Mouse (Mus musculus) naive thymus-derived CD4-positive, alpha-beta T cell, adult 2 months (primary cell): ENCODE measurements at regions not wholly inside any gene's neighbourhood (a gene's known extent, or its start where the extent isn't known, plus 50 kb on each side); places are given as distances from the start of the nearest gene placed in this dataset.

Experiments used
- DNase-seq: peaks from one replicate; pipeline ENCODE4 v3.0.0-alpha.2; 2011; ENCODE audit warnings: low read depth

DNA sequence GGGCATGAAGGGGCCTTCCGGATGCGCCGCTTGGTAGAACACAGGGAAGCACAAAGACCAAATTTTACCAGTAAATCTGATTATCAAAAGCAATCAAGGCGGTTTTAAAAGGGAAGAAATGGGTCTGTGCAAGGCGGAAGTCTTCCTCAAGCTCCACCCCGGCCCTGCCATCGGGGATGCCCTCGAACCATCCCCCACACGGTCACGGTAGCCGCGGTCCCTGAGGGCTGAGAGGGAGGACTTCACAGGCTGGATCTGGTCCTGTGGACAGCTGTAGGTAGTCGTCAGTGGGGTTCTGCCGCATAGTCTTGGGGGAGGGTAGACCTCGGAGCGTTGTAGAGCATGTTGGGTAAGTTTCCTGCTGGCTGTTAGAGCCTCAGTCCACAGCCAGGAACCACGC, 104.9 kb downstream of the Tpra1 start:
- no peak for DNase-seq

DNA sequence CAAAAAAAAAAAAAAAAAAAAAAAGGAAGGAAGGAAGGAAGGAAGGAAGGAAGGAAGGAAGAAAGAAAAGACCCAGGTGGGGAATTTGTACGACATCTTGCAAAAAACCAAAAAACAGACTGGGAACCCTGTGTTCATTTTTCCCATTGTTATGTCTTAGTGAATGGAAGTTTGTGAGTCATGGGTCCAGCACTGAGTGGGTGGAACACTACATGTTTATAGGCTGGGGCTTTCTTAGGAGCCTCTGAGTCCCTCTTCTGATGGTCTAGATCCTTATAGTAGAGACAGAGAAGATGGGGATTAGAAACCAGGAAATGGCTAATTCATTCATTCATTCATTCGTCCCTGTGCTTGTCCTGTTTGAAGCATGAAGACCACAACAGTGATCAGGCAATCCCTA, 105.5 kb downstream of the Tpra1 start:
- no peak for DNase-seq

- no peak for DNase-seq
Measured at GRCm38 (mm10) chr6:89008614-89009171, 106.6 kb downstream of the Tpra1 start.

- DNase-seq, result no peak
Measured at GRCm38 (mm10) chr6:89012998-89013689, 111.1 kb downstream of the Tpra1 start.

- DNase-seq, result no peak
Measured at GRCm38 (mm10) chr6:89013690-89014061, 111.6 kb downstream of the Tpra1 start.

DNA sequence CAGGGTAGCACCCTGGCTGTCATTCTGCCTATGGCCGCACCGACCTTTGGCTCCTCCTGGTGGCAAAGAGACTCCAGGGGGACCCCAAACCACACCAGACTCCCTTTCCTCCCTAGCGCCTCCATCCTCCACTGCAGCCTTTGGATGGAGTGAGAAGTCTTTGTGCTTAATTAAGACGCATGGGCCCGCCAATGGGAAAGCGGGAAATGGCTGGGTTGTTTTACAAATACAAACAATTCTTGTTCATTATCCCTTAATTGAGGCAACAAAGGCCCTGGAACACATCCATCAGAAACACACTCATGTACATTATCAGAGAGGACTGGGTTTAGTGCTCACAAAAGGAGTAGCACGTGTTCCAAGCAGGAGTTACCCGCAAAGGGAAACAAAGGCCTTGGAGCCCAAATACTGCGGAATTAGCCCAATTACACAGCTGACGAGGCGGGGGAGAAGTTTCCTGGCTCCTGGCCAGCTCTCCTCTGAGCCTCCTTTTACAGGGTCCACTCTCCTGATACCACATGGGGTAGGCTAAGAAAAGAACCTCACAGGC, 122.1 kb downstream of the Tpra1 start:
- DNase-seq, result no peak

DNA sequence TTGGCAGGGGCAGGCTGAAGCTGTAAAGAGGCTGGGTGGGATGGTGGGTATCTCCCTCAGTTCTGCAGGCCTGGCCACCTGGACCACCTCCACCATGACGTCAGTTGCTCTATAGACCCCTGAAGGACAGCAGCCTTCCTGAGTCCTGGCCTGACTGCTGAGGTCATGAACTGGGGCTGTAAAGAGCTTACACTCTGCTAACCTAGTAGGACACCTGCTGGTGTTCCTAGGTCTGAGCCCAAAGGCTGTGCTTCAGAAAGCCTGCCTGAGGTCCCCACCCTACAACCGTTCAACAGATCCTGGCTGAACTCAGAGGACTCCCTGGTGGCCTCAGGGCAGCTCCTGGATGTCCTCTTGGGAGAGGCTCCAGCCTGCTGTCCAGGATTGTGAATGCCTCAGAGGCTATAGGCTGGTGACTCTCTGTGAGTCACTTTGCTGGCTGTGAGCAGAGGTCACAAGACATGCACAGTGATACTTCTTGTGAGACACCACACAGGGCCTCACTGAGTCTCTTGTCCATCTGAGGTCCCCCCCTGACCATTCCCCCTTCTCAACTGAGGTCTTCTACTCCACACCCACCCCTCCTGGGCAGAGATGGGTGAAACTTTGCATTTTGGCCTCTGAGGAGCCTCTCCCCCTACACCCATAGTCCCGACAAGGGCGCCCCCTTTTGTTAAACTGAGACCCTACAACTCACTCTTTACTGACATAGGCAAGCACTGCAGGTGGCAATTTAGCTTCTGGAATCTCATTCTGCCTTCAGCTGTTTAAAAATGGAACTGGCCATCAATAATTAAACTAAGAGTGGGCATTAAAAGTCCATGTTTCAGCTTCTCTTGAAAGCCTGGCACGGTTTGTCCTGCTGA, 131.6 kb downstream of the Tpra1 start:
- peak; percentile 18 for DNase-seq

- DNase-seq, result no peak
Measured at GRCm38 (mm10) chr6:89034455-89034854, 132.4 kb downstream of the Tpra1 start.

DNA sequence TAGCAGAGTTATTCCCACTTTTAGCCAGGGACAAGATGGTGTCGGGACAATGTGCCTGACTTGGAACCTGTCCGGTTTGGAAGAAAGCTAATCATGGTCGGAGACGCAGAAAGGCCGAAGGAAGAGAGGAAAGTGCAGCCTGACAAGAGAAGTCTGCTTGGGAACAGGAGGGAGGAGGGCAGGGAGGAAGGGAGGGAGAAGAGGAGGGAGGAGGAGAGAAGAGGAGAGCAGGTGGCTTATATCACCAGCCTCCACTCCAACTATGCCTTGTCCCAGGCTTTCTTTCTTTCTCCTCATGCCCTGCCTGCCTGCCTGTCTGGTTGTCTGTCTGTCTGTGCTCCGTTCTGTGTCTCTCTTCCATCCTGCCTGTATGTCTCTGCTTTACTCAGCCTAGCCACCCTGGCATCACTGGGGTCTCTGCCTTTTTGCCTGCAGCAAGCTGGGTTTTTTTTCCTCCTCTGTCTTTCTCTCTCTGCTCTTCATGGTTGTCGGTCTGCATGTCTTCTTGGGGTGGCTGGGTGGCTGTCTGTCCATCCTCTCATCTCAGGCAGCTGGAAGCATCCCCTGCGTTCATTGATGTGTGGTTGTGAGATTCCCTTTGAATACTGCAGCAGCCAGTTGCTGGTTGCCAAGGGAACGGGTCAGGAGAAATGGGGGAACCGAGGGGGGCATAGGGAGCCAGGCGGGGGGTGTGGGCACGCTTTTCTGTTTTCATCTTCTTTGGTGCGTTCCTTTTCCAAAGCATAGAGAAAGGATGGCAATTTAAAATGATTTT, 133.2 kb downstream of the Tpra1 start:
- no peak for DNase-seq

GRCm38 (mm10) chr6:89035836-89036156, 133.7 kb downstream of the Tpra1 start:
- DNase-seq, result no peak

DNA sequence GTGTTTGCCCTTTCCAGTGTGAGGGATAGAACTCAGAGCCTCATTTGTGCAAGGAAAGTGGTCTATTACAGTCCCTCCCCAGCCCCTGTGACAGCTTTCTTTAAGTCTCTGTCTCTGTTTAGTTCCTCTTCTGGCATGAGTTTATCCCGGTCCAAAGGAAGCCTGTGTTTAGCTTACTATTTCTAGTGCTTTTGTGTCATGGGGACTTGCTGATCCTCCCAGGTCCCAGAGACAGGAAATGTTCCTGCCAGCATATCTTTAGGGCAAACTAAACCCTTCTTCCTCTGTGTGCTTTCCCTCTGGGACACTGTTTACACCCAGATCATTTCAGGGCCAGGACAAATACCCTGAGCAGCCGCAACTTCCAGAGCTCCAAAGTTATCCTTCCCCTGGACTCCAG, 135.3 kb downstream of the Tpra1 start:
- no peak for DNase-seq

GRCm38 (mm10) chr6:89037901-89038300, 135.8 kb downstream of the Tpra1 start:
- DNase-seq, result no peak

DNA sequence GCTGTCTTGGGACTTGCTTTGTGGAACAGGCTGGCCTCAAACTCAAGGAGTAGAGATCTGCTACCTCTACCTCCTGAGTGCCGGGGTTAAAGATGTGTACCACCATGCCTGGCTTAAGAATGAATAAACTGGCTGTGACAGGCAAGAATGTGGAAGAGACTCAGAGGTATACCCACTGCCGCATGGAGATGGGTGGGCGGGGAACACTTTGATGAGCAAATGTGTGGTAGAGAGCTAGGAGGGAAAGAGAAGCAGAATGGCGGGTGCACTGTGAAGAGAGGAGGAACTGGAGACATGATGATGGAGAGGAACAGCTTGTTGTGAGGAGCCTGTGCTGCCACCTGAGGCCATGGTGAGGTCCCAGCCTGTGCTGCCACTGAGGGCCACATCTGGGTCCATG, 138.9 kb downstream of the Tpra1 start:
- no peak for DNase-seq

DNA sequence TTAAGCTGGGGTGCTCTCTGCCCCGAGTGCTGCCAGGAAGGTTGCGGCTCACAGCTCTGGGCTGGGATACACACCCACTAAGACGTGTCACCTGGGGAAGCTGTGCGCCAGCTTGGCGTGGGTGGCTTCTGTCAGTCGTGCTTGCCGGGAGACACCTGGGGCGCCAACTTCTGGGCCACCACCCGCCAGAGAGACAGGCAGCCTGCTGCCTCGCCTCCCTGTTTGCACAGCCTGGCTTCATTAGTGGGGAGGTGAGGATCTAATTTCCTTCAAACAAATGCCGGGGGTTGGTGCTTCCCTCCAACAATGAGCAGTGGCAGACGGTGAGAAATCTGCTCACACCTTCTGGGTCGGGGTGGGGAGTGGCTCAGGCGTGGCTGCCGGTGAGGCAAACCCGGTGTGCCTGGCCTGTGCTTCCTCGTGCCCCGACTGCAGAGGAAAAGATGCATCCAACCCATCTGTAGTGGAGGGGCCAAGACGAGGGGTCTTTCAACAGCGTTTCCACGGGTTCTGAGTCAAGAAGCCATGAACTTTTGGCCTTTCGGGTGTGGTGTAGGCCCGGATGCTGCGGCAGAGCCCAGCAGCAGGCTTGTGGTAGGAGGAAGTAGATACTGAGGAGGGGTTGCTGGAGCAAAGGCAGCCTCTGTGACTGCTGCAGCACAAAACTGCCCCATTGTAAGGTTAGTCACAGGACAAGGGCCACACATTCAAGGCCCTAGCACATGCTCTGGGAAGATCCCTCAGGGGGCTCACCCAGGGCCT, 140.6 kb downstream of the Tpra1 start:
- peak; percentile 67 for DNase-seq

DNA sequence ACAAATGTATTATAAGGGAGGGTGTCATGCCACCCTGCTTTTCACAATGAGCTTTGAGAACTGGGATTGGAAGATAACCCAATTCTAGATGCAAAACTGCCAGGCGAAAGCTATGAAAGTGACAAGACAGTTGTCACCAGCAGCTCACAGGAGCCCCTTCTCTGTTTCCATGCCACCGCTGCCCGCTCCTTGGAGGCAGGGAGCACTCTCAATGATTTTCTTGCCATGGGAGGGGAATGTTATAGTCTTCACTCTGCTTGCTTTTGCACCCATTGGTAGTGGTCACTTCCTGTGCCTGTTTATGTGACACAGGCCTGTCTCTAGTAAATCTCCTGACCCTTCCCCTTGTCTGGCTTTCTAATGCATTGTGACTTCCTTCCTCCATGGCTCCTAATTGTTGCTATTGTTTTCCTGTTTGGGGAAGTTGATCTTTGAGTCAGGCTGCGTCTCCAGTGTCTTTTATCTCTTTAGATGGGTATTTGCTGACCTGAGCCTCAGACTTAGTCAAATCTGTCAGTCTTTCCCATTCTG, 143.4 kb downstream of the Tpra1 start:
- no peak for DNase-seq

DNA sequence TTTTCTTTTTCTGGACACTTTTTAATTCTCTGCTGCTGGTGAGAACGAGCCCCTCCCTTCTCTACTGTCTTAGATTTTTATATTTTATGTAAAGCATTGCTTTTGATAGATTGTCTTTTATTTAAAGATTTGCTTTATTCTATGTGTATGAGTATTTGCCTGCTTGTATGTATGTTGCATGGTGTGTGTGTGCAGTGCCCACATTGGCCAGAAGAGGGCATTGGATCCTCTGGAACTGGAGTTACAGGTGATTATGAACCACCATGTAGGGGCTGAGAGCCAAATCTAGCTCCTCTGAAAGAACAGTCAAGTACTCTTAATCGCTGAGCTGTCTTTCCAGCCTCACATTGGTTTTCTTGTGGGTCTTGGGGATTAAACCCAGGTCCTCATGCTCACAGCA, 144.4 kb downstream of the Tpra1 start:
- DNase-seq, result no peak

- no peak for DNase-seq
Measured at GRCm38 (mm10) chr6:89047629-89048332, 145.7 kb downstream of the Tpra1 start.

GRCm38 (mm10) chr6:89049290-89049689, 147.2 kb downstream of the Tpra1 start:
- no peak for DNase-seq

GRCm38 (mm10) chr6:89050575-89051270, 148.7 kb downstream of the Tpra1 start:
- DNase-seq, result no peak
